Mouse (Mus musculus) left cerebral cortex, postnatal 14 days (tissue): ENCODE measurements around the gene Lsm10. TPM values are rescaled to one million over a fixed set of nuclear protein-coding genes. Genes with fewer than 3 reads are reported as not detected.

Experiments
- DNase-seq, 2 experiments: peaks; one replicate each; pipeline ENCODE4 v3.0.0; 2021 to 2022; ENCODE audit warnings: low spot score in 2 of 2, mixed read lengths in 1 of 2
- intact Hi-C: fragments of 180-260 bp; cut with DNase I; formaldehyde crosslinking; loops from one replicate; pipeline ENCODE4 v1.15.1; 2025
- total RNA-seq, 2 experiments: library from RNA; stranded (reverse); gene quantifications; 2 replicates each; pipeline ENCODE4 v1.2.3; 2021

Lsm10 gene
- total RNA-seq, 2 experiments from 2014 or later, result 14.7 to 15.4 TPM

DNA sequence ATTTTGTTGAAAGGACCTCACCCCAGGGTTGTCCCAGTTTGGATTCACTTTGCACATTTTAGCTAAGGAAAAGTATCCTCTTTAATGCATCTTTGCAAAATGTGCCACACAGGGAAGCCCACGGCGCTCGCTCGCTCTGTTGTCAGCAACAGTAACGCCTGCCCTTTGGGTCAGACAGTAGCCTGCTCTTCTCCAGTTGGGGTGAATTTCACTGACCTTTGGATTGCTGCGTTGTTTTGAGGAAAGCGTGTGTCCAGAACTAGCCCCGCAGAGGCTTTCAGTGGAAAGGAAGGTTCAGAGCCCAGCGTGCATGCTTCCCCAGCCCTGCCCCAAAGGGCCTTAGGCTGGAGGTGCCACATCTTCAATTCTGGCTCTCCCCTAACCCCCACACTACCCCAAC is 19.0 kb downstream of the Lsm10 start:
- intact Hi-C loops, result no loop called here
- no peak for DNase-seq

- intact Hi-C loops, result no loop called here
- no peak for DNase-seq
These were observed 19.6 kb downstream of the Lsm10 start for GRCm38 (mm10) chr4:126115871-126116521.

GRCm38 (mm10) chr4:126117116-126117515 is 20.7 kb downstream of the Lsm10 start:
- no peak for DNase-seq
- intact Hi-C loops, result no loop called here

GRCm38 (mm10) chr4:126118651-126119050 is 22.2 kb downstream of the Lsm10 start:
- peak; percentile 71 to 78 for DNase-seq
- intact Hi-C loops, result no loop called here

DNA sequence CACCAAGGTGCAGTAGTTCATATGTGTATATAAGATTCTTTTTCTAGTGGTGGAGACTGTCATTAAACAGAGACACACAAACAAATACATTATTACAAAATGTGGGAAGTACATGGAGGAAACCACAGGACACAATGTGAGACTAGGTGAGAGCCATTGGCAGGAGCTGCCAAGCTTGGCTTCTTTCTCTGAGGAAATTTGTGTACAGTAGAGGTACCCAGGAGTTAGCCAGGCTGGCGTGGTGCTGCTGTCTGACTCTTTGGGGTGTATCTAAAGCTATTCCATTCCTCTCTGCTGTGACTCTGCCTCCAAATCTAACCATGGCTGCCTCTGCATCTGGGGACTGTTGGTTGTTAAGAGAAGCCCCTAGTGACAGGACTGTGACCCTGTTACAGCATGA is 22.6 kb downstream of the Lsm10 start:
- DNase-seq, result no peak
- intact Hi-C loops, result no loop called here

- intact Hi-C loops, result no loop called here
- DNase-seq, result no peak
These were observed 23.6 kb downstream of the Lsm10 start for GRCm38 (mm10) chr4:126120052-126120451.

DNA sequence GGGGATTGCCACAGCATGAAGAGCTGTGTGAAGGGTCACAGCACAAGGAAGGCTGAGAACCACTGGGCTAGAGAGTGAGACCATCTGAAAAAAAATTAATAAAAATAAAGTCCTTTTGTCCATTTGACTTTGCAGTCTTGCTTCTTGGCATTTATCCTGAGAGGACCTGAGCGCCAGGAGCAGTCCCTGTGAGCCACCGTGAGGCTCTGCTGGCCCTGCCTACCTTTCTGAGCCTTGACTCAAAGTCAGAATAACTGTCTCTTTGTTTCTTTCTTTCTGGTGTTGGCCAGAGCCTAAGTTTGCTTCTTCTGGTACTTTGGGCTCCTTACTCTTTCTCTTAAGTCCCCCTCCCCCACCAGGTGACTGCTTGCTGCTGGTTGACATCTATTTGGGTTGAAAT is 24.1 kb downstream of the Lsm10 start:
- DNase-seq, result no peak
- intact Hi-C loops, result no loop called here

- intact Hi-C loops, result no loop called here
- DNase-seq, result peak in 1 of 2 experiments; percentile 56
These were observed 27.1 kb downstream of the Lsm10 start for GRCm38 (mm10) chr4:126123309-126124040.

- intact Hi-C loops, result no loop called here
- DNase-seq, result no peak
These were observed 34.1 kb downstream of the Lsm10 start for GRCm38 (mm10) chr4:126130502-126130901.

- intact Hi-C loops, result no loop called here
- DNase-seq, result peak; percentile 73 to 89
These were observed 35.1 kb downstream of the Lsm10 start for GRCm38 (mm10) chr4:126131290-126132121.

DNA sequence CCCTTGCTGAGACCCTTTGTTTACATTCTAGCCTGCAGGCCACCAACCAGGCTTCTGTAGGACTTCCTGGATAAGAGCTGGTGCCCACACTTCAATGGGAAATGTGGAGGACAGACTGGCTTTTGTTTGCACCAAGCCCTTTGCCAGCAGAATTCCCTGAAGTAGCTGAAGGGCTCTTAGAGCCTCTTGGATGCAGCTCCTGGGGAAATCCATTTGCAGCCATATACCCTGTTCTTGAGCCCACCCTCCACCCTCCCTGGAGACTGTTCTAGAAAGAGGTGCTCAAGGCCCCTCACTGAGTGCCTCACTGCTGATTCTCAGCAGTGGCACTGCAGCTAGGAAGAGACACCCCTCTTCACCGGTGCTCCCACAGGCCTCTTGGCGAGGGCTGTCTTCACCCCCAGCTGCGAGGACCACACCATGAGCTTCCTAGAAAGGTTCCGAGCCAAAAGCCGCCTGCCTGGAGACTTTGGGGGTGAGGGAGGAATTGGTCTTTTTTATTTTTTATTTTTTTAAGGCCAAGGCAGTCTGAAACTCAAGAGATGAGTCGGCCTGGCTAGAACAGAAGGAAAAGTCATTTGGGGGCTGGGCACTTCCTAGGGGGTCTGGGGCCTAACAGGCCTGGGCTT is 36.3 kb downstream of the Lsm10 start:
- DNase-seq, result no peak
- intact Hi-C loops, result no loop called here

DNA sequence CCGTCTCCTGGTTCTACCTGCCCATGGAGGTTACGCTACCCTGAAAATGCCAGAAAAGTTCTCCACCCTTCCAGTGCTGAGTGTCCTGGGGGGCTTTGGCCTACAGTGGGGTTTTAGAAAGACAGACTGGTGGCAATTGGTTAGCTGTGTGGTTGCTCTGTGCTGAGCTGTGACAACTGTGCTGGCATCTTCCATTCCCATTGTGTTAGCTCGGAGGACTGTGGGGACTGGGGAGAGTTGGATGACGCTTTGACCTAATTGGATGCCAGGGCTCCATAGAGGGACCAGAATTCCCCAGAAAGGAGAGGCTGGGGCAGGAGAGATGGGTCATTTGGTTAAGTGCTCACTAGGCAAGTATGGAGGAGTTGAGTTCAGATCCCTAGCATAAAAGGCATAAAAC is 37.8 kb downstream of the Lsm10 start:
- no peak for DNase-seq

DNA sequence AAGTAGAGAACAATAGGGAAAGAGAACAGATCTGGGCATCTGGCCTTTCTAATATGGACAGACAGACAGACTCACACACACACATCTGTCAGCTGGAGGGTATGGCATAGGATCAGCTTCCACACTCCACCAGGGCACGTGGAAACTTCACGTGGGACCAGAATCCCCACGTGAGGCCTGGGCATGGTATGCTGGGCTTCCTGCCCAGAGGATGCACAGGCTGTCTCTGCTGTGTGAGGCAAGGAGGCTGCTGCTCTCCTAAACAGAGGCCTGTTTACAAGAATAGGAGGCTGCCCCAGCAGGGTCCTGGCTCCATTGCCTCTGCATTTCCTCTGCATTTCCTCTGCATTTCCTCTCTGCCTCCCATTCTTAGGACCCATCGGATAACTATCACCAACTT is 38.2 kb downstream of the Lsm10 start:
- no peak for DNase-seq
- intact Hi-C loops, result no loop called here

More for the DNA sequence above, 37.8 kb downstream of the Lsm10 start:
- intact Hi-C loops, result no loop called here

GRCm38 (mm10) chr4:126137773-126138172 is 41.4 kb downstream of the Lsm10 start:
- DNase-seq, result no peak
- intact Hi-C loops, result no loop called here

DNA sequence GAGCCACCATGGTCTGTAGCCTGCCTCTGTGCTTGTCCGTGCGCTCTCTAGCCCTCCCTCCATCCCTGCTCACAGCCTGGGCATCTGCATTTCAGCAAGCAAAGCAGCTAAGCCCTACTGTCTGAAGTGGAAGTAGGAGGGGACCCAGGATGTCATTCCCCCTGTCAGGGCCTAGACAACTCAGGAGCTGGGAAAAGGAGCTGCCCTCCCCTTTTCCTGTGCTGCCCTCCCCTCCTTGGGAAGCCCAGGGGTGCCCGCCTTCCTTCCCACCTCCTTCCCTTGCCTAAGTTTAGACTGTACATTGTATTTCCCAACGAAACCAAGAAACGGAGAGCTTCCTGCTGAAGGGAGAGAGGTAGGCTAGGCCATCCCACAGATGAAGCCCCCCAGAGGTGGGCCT is 44.6 kb downstream of the Lsm10 start:
- intact Hi-C loops, result no loop called here
- no peak for DNase-seq

- no peak for DNase-seq
- intact Hi-C loops, result no loop called here
These were observed 49.0 kb downstream of the Lsm10 start for GRCm38 (mm10) chr4:126145396-126145795.

GRCm38 (mm10) chr4:126146974-126147532 is 50.6 kb downstream of the Lsm10 start:
- intact Hi-C loops, result no loop called here
- DNase-seq, result no peak

GRCm38 (mm10) chr4:126147533-126148160 is 51.2 kb downstream of the Lsm10 start, which contains the start of gene Eva1b:
Gene Eva1b, plus strand, starts transcription at chr4:126147744.
- intact Hi-C loops, result no loop called here
- DNase-seq, result no peak
